Mouse (Mus musculus) brain, adult 2 months (tissue): Measurements from ENCODE around the gene H2-Q6.
"Not testable (repeated sequence)": the region's sequence is repeated elsewhere in the genome, so short reads cannot be mapped to it uniquely, and the experiment has no call there.

Source experiments
- DNase-seq: peaks from one replicate; pipeline ENCODE4 v3.0.0; 2011; ENCODE audit warnings: low read depth, low spot score

H2-Q6 gene

GRCm38 (mm10) chr17:35434836-35435235 is 10.2 kb downstream of the H2-Q6 start:
- not testable (repeated sequence) for DNase-seq

DNA sequence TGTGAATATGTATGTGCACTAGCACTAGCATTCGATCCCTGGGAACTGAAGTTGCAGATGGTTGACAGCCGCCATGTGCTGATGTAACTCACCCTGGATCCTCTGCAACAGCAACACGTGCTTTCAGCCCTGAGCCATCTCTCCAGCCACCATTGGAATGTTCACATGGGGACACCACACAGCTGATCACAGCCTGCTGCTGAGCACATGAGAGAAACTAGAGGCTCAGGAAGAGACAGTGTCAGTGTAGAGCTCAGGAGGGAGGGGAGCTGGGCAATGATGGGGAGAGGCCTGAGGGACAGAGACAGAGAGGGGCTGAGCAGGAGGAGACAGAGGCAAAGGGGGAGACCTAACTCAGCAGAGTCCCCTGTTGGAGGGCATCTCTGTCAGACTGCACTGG is 10.9 kb downstream of the H2-Q6 start:
- DNase-seq = not testable (repeated sequence)

DNA sequence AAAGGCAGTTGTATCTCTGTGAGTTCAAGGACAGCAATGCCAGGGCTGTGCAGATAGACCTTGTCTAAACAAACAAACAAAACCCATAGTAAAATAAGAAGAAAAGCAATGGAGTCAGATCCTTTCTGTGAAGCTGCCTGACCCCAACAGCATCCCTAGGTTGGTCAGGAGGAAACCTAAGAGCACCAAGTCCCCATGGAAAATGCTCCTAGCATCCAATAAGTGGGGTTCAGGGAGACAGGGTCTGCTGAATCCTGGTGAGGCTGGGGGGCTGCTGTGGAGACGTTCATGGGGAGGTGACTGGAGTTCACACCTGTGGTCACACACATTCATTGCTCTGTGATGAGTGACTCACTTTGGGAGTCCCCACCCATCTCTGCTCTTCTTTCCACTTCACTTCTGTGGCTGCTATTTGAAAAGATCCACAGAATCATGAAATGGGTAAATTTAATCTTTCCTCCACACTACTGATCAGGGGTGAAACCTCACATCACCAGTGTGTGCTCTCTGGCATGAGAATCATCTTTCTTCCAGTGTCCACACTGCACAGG is 12.8 kb downstream of the H2-Q6 start:
- DNase-seq = not testable (repeated sequence)

- not testable (repeated sequence) for DNase-seq
Observed at GRCm38 (mm10) chr17:35438395-35438794, 13.7 kb downstream of the H2-Q6 start.

- DNase-seq = peak; percentile 73
Observed at GRCm38 (mm10) chr17:35438885-35439284, 14.2 kb downstream of the H2-Q6 start, which contains the start of gene H2-Q7. Gene H2-Q7 (plus strand): TSS chr17:35439155.

GRCm38 (mm10) chr17:35439295-35439747 is 14.7 kb downstream of the H2-Q6 start:
- DNase-seq = not testable (repeated sequence)

GRCm38 (mm10) chr17:35439925-35440645 is 15.4 kb downstream of the H2-Q6 start:
- DNase-seq = not testable (repeated sequence)

GRCm38 (mm10) chr17:35442376-35442775 is 17.7 kb downstream of the H2-Q6 start:
- not testable (repeated sequence) for DNase-seq

DNA sequence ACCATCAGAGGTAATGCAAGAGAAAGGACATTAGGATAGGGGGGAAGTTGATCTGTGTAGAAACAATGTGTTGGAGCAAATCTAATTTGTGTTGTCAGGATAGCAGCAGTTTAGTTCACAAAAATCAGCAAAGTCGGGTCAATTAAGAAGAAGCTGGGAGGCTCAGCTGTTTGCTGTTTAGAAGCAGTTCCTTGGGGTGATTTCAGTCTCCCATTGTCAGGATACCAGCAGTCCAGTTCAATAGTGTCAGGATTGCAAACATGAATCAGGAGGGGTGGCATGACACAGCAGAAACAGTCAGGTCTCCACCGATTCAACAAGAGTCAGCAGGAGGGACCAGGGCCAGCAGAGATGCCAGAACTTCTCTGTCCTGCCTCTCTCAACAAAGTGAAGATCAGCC is 19.9 kb downstream of the H2-Q6 start:
- not testable (repeated sequence) for DNase-seq

- not testable (repeated sequence) for DNase-seq
Observed at GRCm38 (mm10) chr17:35458247-35458646, 33.6 kb downstream of the H2-Q6 start.

- not testable (repeated sequence) for DNase-seq
Observed at GRCm38 (mm10) chr17:35460513-35461341, 36.1 kb downstream of the H2-Q6 start.

DNA sequence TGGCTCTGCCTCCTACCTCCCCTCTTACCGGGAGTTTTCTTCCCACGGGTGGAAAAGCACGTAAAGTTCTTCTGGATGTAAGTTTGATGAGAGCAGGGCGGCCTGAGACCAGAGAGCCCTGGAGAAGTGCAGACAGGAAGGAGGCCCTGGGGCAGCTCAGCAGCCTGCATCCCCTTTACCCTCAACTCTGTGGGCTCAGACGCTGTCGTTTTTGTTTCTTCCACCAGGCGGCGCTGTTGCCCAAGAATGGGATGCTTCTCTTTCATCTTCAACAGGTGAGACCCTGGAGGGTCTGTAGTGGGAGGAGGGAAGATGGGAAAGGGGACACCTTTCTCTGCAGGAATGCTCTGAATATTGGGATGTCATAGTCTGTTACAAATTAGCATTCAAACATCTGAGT is 41.0 kb downstream of the H2-Q6 start:
- DNase-seq = not testable (repeated sequence)

- not testable (repeated sequence) for DNase-seq
Observed at GRCm38 (mm10) chr17:35468936-35469335, 44.3 kb downstream of the H2-Q6 start.

GRCm38 (mm10) chr17:35469842-35470751 is 45.4 kb downstream of the H2-Q6 start, which contains the start of gene H2-Q10:
Gene H2-Q10 (plus strand): TSS chr17:35470089.
- DNase-seq = no peak
